Mouse (Mus musculus) left cerebral cortex, adult 2 months (tissue): ENCODE data around the gene Pcdh19. TPM values are rescaled to one million over a fixed set of nuclear protein-coding genes. Genes with fewer than 3 reads are reported as not detected.
"Not testable (repeated sequence)": the region's sequence is repeated elsewhere in the genome, so short reads cannot be mapped to it uniquely, and the experiment has no call there.

Experiments used
- DNase-seq, 2 experiments: peaks; one replicate each; pipeline ENCODE4 v3.0.0; 2021 to 2022; ENCODE audit warnings: low spot score in 2 of 2, mixed read lengths in 1 of 2; ENCODE audit errors: extremely low spot score in 1 of 2
- H3K27ac ChIP-seq: fragments of 200-600 bp; 2 replicates; pipeline ENCODE4 v1.8.1; 2022
- H3K4me3 ChIP-seq: fragments of 200-600 bp; 2 replicates; pipeline ENCODE4 v1.8.1; 2022
- CTCF ChIP-seq: fragments of 200-600 bp; IDR thresholded peaks from 2 replicates; pipeline ENCODE4 v1.8.1; 2022; ENCODE audit warnings: antibody characterized with exemption, mild to moderate bottlenecking, moderate library complexity
- intact Hi-C: fragments of 180-260 bp; cut with DNase I; formaldehyde crosslinking; loops from one replicate; pipeline ENCODE4 v1.15.1; 2025
- long read RNA-seq, 2 experiments: library from polyadenylated mRNA; stranded (forward); transcript quantifications; one replicate each; pipeline ENCODE4 v2.0.0; 2021; ENCODE audit warnings: borderline mapping rate in 2 of 2
- total RNA-seq, 2 experiments: library from RNA; stranded (reverse); gene quantifications; 2 replicates each; pipeline ENCODE4 v1.2.3; 2021

The Pcdh19 gene
- 10 to 100 TPM; 38.8 to 39.7 TPM for total RNA-seq
- long read RNA-seq, experiment 1, full-length matches to known transcripts: 27 of 48 reads
- long read RNA-seq, experiment 1, partial matches to known transcripts: 0 of 48 reads
- long read RNA-seq, experiment 1, other reads (novel, unspliced or antisense): 21 of 48 reads
- long read RNA-seq, experiment 2, full-length matches to known transcripts: 35 of 48 reads
- long read RNA-seq, experiment 2, partial matches to known transcripts: 0 of 48 reads
- long read RNA-seq, experiment 2, other reads (novel, unspliced or antisense): 13 of 48 reads

- peak; percentile 76 to 81 for DNase-seq
- H3K4me3 ChIP-seq: peak within 1 kb of the TSS; percentile 60
- no peak for TF ChIP-seq CTCF
- intact Hi-C loops: no loop called here
- peak within 1 kb of the TSS; percentile 73 for H3K27ac ChIP-seq
Observed at GRCm38 (mm10) chrX:133688840-133689239, at the start of gene Pcdh19. Gene Pcdh19, minus strand, starts transcription at chrX:133688987.

- no peak for TF ChIP-seq CTCF
- DNase-seq: no peak
- intact Hi-C loops: no loop called here
- no peak overlapping the region for H3K27ac ChIP-seq
- no peak overlapping the region for H3K4me3 ChIP-seq
Observed at GRCm38 (mm10) chrX:133735871-133736270, 47.1 kb upstream of the Pcdh19 start.

GRCm38 (mm10) chrX:133734984-133735383, 46.2 kb upstream of the Pcdh19 start:
- intact Hi-C loops: no loop called here
- peak in 1 of 2 experiments; percentile 10 for DNase-seq
- peak; percentile 66 for TF ChIP-seq CTCF
- Histone ChIP-seq H3K27ac (no peak overlapping the region), H3K4me3 (no peak overlapping the region)

- no peak for TF ChIP-seq CTCF
- no peak for DNase-seq
- Histone ChIP-seq H3K27ac (no peak overlapping the region), H3K4me3 (no peak overlapping the region)
- intact Hi-C loops: no loop called here
Observed at GRCm38 (mm10) chrX:133721517-133721916, 32.7 kb upstream of the Pcdh19 start.

DNA sequence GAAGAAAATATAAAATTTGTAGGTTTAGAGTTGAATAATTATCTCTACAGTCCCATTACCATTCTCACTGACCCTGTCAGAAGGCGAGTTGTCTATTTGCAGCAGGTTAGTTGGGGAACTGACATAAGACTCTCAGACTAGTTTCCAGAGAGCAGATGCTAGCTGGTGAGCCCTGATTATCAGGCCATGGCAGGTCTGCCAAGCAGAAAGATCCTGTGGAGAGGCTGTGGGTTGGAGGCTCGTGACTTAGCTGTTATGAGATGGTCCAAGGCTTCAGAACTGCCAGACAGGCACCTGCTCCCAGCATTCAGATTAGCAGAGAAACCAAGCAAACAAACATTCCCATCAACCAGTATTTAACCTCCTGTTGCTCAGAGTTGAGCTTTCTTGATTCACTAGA, 21.8 kb upstream of the Pcdh19 start:
- DNase-seq: no peak
- H3K4me3 ChIP-seq: no peak overlapping the region
- intact Hi-C loops: no loop called here
- TF ChIP-seq CTCF: no peak
- H3K27ac ChIP-seq: no peak overlapping the region

DNA sequence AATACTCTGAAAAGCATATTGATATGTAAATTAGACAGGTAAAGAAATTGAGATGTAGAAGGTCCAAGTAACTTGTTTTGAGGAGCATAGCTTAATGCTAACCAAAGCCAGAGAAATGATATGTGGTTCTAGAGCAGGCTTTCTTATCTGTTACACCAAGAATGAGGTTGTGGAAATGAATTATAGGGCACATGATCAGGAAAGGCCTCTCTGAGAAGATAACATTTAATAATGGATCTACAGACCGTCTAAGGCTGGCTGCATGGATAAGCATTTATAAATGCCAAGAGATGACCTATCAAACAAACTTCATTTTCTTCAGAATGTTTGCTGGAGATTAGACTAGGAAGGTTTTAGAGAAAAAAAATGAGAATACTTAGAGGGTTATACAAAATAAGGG, 14.1 kb upstream of the Pcdh19 start:
- intact Hi-C loops: no loop called here
- no peak overlapping the region for H3K27ac ChIP-seq
- no peak for DNase-seq
- H3K4me3 ChIP-seq: no peak overlapping the region
- no peak for TF ChIP-seq CTCF

GRCm38 (mm10) chrX:133697871-133698270, 9.1 kb upstream of the Pcdh19 start:
- intact Hi-C loops, DNase-seq, H3K4me3 ChIP-seq, H3K27ac ChIP-seq: not testable (repeated sequence)

DNA sequence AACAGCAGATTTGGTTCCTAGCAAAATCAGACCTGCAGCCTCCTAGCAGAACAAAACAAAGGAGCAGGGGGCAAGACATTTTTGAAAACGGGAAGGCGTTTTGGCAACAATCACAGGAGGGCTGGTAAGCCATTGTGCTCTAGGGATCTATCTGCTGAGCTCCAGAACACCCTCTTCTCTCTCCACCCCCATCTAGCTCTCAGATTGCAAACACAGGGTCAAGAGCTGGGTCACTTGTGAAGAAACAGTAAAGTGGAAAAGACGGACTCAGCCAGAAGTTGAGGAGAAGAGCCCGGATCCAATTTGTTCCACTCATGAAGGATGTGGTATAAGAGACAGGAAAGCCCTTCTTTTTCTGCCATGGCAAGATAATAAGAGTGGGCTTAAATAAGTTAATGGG, 7.7 kb upstream of the Pcdh19 start:
- no peak for DNase-seq
- intact Hi-C loops: no loop called here
- H3K4me3 ChIP-seq: no peak overlapping the region
- H3K27ac ChIP-seq: no peak overlapping the region
- TF ChIP-seq CTCF: no peak

DNA sequence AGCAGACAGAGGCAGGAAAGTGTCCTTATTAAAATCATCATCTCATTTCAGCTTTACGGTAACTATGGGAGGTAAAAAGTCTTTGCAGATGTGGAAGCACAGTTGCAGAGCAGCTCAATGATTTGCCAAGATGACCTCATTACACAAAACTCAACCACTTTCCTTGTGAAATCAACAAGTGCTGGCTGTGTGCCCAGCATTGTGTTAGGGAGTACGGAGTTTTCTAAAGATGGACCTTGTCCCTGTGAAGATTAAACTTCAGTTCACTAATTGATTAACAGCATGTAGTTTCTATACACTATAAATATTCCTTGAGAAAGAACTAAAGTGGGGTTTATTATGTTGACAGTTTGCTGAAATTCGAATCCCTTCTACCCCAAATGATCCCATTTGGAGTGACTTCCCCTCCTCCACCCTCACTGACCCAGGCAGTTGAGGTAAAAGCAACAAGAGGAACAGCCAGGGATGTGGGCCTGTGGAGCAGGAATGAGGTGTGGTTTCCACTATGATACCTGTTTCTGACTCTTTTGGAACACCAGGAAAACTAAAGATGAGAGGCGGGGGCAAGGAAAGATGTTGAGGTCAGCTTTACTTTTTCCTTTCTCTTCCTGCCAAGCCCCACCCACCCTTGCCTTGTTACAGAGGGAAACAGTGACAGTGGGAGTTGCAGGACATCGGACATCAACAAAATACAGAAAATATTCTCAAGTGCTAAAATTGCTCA, 4.4 kb upstream of the Pcdh19 start:
- Histone ChIP-seq H3K4me3 (no peak overlapping the region), H3K27ac (no peak overlapping the region)
- intact Hi-C loops: loop anchor here (5.0 kb wide), 1 partner anchor 1241 kb away; no protein-coding TSS in a partner anchor
- no peak for DNase-seq
- no peak for TF ChIP-seq CTCF

GRCm38 (mm10) chrX:133692392-133692790, 3.6 kb upstream of the Pcdh19 start:
- TF ChIP-seq CTCF: no peak
- no peak for DNase-seq
- no peak overlapping the region for H3K27ac ChIP-seq
- intact Hi-C loops: loop anchor here (5.0 kb wide), 1 partner anchor 1240 kb away; no protein-coding TSS in a partner anchor
- no peak overlapping the region for H3K4me3 ChIP-seq

- H3K27ac ChIP-seq: peak overlapping the region; percentile 53
- intact Hi-C loops: loop anchor here (5.0 kb wide), 1 partner anchor 1239 kb away; no protein-coding TSS in a partner anchor
- H3K4me3 ChIP-seq: peak overlapping the region; percentile 40
- peak; percentile 31 to 46 for DNase-seq
- TF ChIP-seq CTCF: peak; percentile 72
Observed at GRCm38 (mm10) chrX:133691581-133692391, 3.0 kb upstream of the Pcdh19 start.

- intact Hi-C loops: loop anchor here (5.0 kb wide), 1 partner anchor 1239 kb away; no protein-coding TSS in a partner anchor
- no peak for TF ChIP-seq CTCF
- Histone ChIP-seq H3K4me3 (peak overlapping the region; percentile 40), H3K27ac (peak overlapping the region; percentile 53; the same call in 1 of the 2 replicates)
- DNase-seq: no peak
Observed at GRCm38 (mm10) chrX:133690822-133691221, 2.0 kb upstream of the Pcdh19 start.
